Mouse (Mus musculus) liver, embryonic 12.5 days (tissue): ENCODE data around the gene Zkscan7. TPM values are rescaled to one million over a fixed set of nuclear protein-coding genes. Genes with fewer than 3 reads are reported as not detected.
"Not testable (repeated sequence)": the region's sequence is repeated elsewhere in the genome, so short reads cannot be mapped to it uniquely, and the experiment has no call there.

Experiments used
- ATAC-seq: fragments of 200-750 bp; cut with Nextera tagmentation; 2 replicates; pipeline ENCODE4 v1.8.0; 2017; ENCODE audit warnings: moderate number of reproducible peaks, mild to moderate bottlenecking, moderate library complexity
- H3K27ac ChIP-seq: fragments of 300-500 bp; sonication (generic); 2 replicates; pipeline ENCODE4 v1.5.1; 2016; ENCODE audit warnings: mild to moderate bottlenecking
- H3K27me3 ChIP-seq: fragments of 300-500 bp; sonication (generic); replicated peaks from 2 replicates; pipeline ENCODE4 v1.6.1; 2016; ENCODE audit warnings: mild to moderate bottlenecking, moderate library complexity
- H3K36me3 ChIP-seq: fragments of 300-500 bp; sonication (generic); 2 replicates; pipeline ENCODE4 v1.6.1; 2016; ENCODE audit warnings: mild to moderate bottlenecking, moderate library complexity
- H3K4me1 ChIP-seq: fragments of 300-500 bp; sonication (generic); 2 replicates; pipeline ENCODE4 v1.6.1; 2016
- H3K4me2 ChIP-seq: fragments of 300-500 bp; sonication (generic); 2 replicates; pipeline ENCODE4 v1.6.1; 2016; ENCODE audit warnings: mild to moderate bottlenecking, moderate library complexity
- H3K4me3 ChIP-seq: fragments of 300-500 bp; sonication (generic); 2 replicates; pipeline ENCODE4 v1.5.1; 2016; ENCODE audit warnings: mild to moderate bottlenecking, moderate library complexity
- H3K9ac ChIP-seq: fragments of 300-500 bp; sonication (generic); 2 replicates; pipeline ENCODE4 v1.6.1; 2016; ENCODE audit warnings: mild to moderate bottlenecking, moderate library complexity
- H3K9me3 ChIP-seq: fragments of 300-500 bp; sonication (generic); replicated peaks from 2 replicates; pipeline ENCODE4 v1.6.1; 2016; ENCODE audit warnings: mild to moderate bottlenecking, moderate library complexity
- WGBS: fragments of 180-500 bp; shearing (Covaris S2); methylation state at CpG from one replicate; pipeline ENCODE4 v1.1.7; 2016; ENCODE audit not compliant: insufficient replicate concordance; 5-methylcytosine and 5-hydroxymethylcytosine counted together
- polyA plus RNA-seq: library from polyadenylated mRNA; unstranded; fragments of >200 nt; fragmentation: Nextera tagmentation; extraction: Ambion mirVana; gene quantifications from 2 replicates; pipeline ENCODE4 v1.2.1, GENCODE M21; 2016

Zkscan7 gene
- polyA plus RNA-seq: 0.66 and 0.77 TPM in 2 replicates

- no peaks in the 10 kb centered on the region for H3K36me3 ChIP-seq
- ATAC-seq: no peak
- H3K4me1 ChIP-seq: peaks cover 8% of the 10 kb centered on the region
- H3K27ac ChIP-seq: no peak within 1 kb of the TSS
- no peak within 1 kb of the TSS for H3K9ac ChIP-seq
- peak within 1 kb of the TSS; percentile 88 for H3K4me2 ChIP-seq
- WGBS: 67% methylated on average over 3 of the region's 3 CpGs
- no peaks in the 10 kb centered on the region for H3K9me3 ChIP-seq
- peaks cover 11% of the 10 kb centered on the region; the same call in 1 of the 2 replicates for H3K27me3 ChIP-seq
- H3K4me3 ChIP-seq: peak within 1 kb of the TSS; percentile 73
Observed at GRCm38 (mm10) chr9:122885385-122885784, at the start of gene Zkscan7. Gene Zkscan7 (plus strand): TSS chr9:122885685.

- Histone ChIP-seq H3K4me1 (no peaks in the 10 kb centered on the region), H3K9me3 (no peaks in the 10 kb centered on the region), H3K27me3 (no peaks in the 10 kb centered on the region), H3K27ac (no peak overlapping the region), H3K4me3 (no peak overlapping the region), H3K36me3 (0 out of 2 replicates have a peak, but pooled peaks cover 3% of the 10 kb centered on the region), H3K9ac (no peak overlapping the region), H3K4me2 (no peak overlapping the region)
- no peak for ATAC-seq
- WGBS: 74% methylated on average over 9 of the region's 9 CpGs
Observed at GRCm38 (mm10) chr9:122836126-122836525, 49.4 kb upstream of the Zkscan7 start.

GRCm38 (mm10) chr9:122836790-122837189 lies 48.7 kb upstream of the Zkscan7 start:
- Histone ChIP-seq H3K4me3 (no peak overlapping the region), H3K9ac (no peak overlapping the region), H3K9me3 (no peaks in the 10 kb centered on the region), H3K27me3 (no peaks in the 10 kb centered on the region), H3K36me3 (0 out of 2 replicates have a peak, but pooled peaks cover 3% of the 10 kb centered on the region), H3K4me1 (no peaks in the 10 kb centered on the region), H3K27ac (no peak overlapping the region), H3K4me2 (no peak overlapping the region)
- no peak for ATAC-seq
- 68% methylated on average over 6 of the region's 6 CpGs for WGBS

GRCm38 (mm10) chr9:122837216-122837615 lies 48.3 kb upstream of the Zkscan7 start:
- WGBS: 77% methylated on average over 4 of the region's 4 CpGs
- ATAC-seq: no peak

GRCm38 (mm10) chr9:122837680-122838079 lies 47.8 kb upstream of the Zkscan7 start:
- 0 out of 2 replicates have a peak, but pooled peaks cover 3% of the 10 kb centered on the region for H3K36me3 ChIP-seq
- H3K27me3 ChIP-seq: no peaks in the 10 kb centered on the region
- H3K4me3 ChIP-seq: no peak overlapping the region
- H3K9me3 ChIP-seq: no peaks in the 10 kb centered on the region
- H3K4me2 ChIP-seq: no peak overlapping the region
- H3K9ac ChIP-seq: no peak overlapping the region
- no peak for ATAC-seq
- no peak overlapping the region for H3K27ac ChIP-seq
- WGBS: 33% methylated on average over 16 of the region's 16 CpGs
- no peaks in the 10 kb centered on the region for H3K4me1 ChIP-seq

More at GRCm38 (mm10) chr9:122837216-122837615, 48.3 kb upstream of the Zkscan7 start:
- H3K4me2 ChIP-seq: no peak overlapping the region
- H3K36me3 ChIP-seq: 0 out of 2 replicates have a peak, but pooled peaks cover 3% of the 10 kb centered on the region
- H3K4me3 ChIP-seq: no peak overlapping the region
- H3K9ac ChIP-seq: no peak overlapping the region
- no peaks in the 10 kb centered on the region for H3K27me3 ChIP-seq
- H3K27ac ChIP-seq: no peak overlapping the region
- no peaks in the 10 kb centered on the region for H3K4me1 ChIP-seq
- H3K9me3 ChIP-seq: no peaks in the 10 kb centered on the region

GRCm38 (mm10) chr9:122843760-122844159 lies 41.7 kb upstream of the Zkscan7 start, which contains the start of gene Gm35549:
Gene Gm35549 (minus strand): TSS chr9:122844035.
- no peak within 1 kb of the TSS for H3K27ac ChIP-seq
- H3K36me3 ChIP-seq: peaks cover 6% of the 10 kb centered on the region
- H3K27me3 ChIP-seq: no peaks in the 10 kb centered on the region
- no peaks in the 10 kb centered on the region for H3K4me1 ChIP-seq
- H3K9ac ChIP-seq: no peak within 1 kb of the TSS
- no peak for ATAC-seq
- no peak within 1 kb of the TSS for H3K4me3 ChIP-seq
- 74% methylated on average over 3 of the region's 3 CpGs for WGBS
- no peak within 1 kb of the TSS for H3K4me2 ChIP-seq
- peaks cover 5% of the 10 kb centered on the region; the same call in 1 of the 2 replicates for H3K9me3 ChIP-seq

- WGBS: 63% methylated on average over 3 of the region's 3 CpGs
- no peaks in the 10 kb centered on the region for H3K27me3 ChIP-seq
Observed at GRCm38 (mm10) chr9:122845621-122846020, 39.9 kb upstream of the Zkscan7 start.

GRCm38 (mm10) chr9:122846156-122846555 lies 39.3 kb upstream of the Zkscan7 start:
- Histone ChIP-seq H3K9me3 (peaks cover 22% of the 10 kb centered on the region), H3K27me3 (no peaks in the 10 kb centered on the region), H3K36me3 (peaks cover 28% of the 10 kb centered on the region), H3K4me2 (no peak overlapping the region), H3K4me1 (no peaks in the 10 kb centered on the region), H3K27ac (no peak overlapping the region), H3K4me3 (no peak overlapping the region), H3K9ac (no peak overlapping the region)
- no peak for ATAC-seq

More at GRCm38 (mm10) chr9:122845621-122846020, 39.9 kb upstream of the Zkscan7 start:
- H3K36me3 ChIP-seq: peaks cover 23% of the 10 kb centered on the region
- H3K9me3 ChIP-seq: peaks cover 21% of the 10 kb centered on the region
- no peak overlapping the region for H3K4me3 ChIP-seq
- no peaks in the 10 kb centered on the region for H3K4me1 ChIP-seq
- H3K4me2 ChIP-seq: no peak overlapping the region
- no peak for ATAC-seq
- H3K27ac ChIP-seq: no peak overlapping the region
- H3K9ac ChIP-seq: no peak overlapping the region

- peaks cover 45% of the 10 kb centered on the region for H3K36me3 ChIP-seq
- not testable (repeated sequence) for H3K4me2 ChIP-seq, H3K4me1 ChIP-seq, H3K4me3 ChIP-seq, H3K27me3 ChIP-seq, H3K9ac ChIP-seq, H3K27ac ChIP-seq, ATAC-seq
- peaks cover 34% of the 10 kb centered on the region for H3K9me3 ChIP-seq
- 84% methylated on average over 6 of the region's 8 CpGs for WGBS
Observed at GRCm38 (mm10) chr9:122847811-122848311, 37.6 kb upstream of the Zkscan7 start.

- no peak for ATAC-seq
- Histone ChIP-seq H3K4me3 (no peak overlapping the region), H3K4me2 (no peak overlapping the region), H3K4me1 (no peaks in the 10 kb centered on the region), H3K27ac (no peak overlapping the region), H3K9me3 (peaks cover 62% of the 10 kb centered on the region), H3K27me3 (no peaks in the 10 kb centered on the region), H3K36me3 (peaks cover 97% of the 10 kb centered on the region), H3K9ac (no peak overlapping the region)
- WGBS: 91% methylated on average over 7 of the region's 7 CpGs
Observed at GRCm38 (mm10) chr9:122854526-122854925, 31.0 kb upstream of the Zkscan7 start.

- H3K4me1 ChIP-seq, H3K27me3 ChIP-seq, H3K4me2 ChIP-seq, H3K4me3 ChIP-seq, ATAC-seq, H3K9ac ChIP-seq, H3K27ac ChIP-seq: not testable (repeated sequence)
- 86% methylated on average over 2 of the region's 7 CpGs for WGBS
- Histone ChIP-seq H3K9me3 (peaks cover 62% of the 10 kb centered on the region), H3K36me3 (peaks cover 97% of the 10 kb centered on the region)
Observed at GRCm38 (mm10) chr9:122855141-122855540, 30.3 kb upstream of the Zkscan7 start.

GRCm38 (mm10) chr9:122855617-122856016 lies 29.9 kb upstream of the Zkscan7 start:
- no peaks in the 10 kb centered on the region for H3K4me1 ChIP-seq
- no peak overlapping the region for H3K4me3 ChIP-seq
- ATAC-seq: no peak
- no peak overlapping the region for H3K27ac ChIP-seq
- no peaks in the 10 kb centered on the region for H3K27me3 ChIP-seq
- WGBS: 91% methylated on average over 4 of the region's 4 CpGs
- no peak overlapping the region for H3K9ac ChIP-seq
- no peak overlapping the region for H3K4me2 ChIP-seq
- peaks cover 62% of the 10 kb centered on the region for H3K9me3 ChIP-seq
- peaks cover 97% of the 10 kb centered on the region for H3K36me3 ChIP-seq

GRCm38 (mm10) chr9:122856716-122857115 lies 28.8 kb upstream of the Zkscan7 start:
- Histone ChIP-seq H3K4me3 (no peak overlapping the region), H3K4me2 (no peak overlapping the region), H3K9ac (no peak overlapping the region), H3K27ac (no peak overlapping the region), H3K9me3 (peaks cover 71% of the 10 kb centered on the region), H3K4me1 (no peaks in the 10 kb centered on the region), H3K36me3 (peaks cover 97% of the 10 kb centered on the region), H3K27me3 (no peaks in the 10 kb centered on the region)
- no peak for ATAC-seq
- 95% methylated on average over 3 of the region's 3 CpGs for WGBS
